28 mouse cellular contexts compared by ENCODE assay signal in genomic region chr11:42581753-42582152, GRCm38 (mm10).
"Had no signal": no experiment of that assay in that cellular context is flagged by ENCODE, and none has a peak within 500 bp of the region (broad histone marks: within the 10 kb centered on the region; RNA-seq: fewer than 3 reads in every experiment).

No protein-coding gene starts in this region.

- H3K4me2 ChIP-seq: heart, embryonic 11.5 days; heart, embryonic 13.5 days; heart, embryonic 15.5 days; hindbrain, embryonic 13.5 days; hindbrain, embryonic 15.5 days; kidney, embryonic 15.5 days; limb, embryonic 12.5 days; liver, embryonic 11.5 days; liver, embryonic 13.5 days; liver, embryonic 15.5 days had no signal

- ATAC-seq: hindbrain, postnatal 0 days; intestine, embryonic 16.5 days had no signal

- H3K27ac ChIP-seq: heart, adult 2 months; heart, embryonic 13.5 days; heart, embryonic 15.5 days; hindbrain, embryonic 13.5 days; hindbrain, embryonic 15.5 days; hindbrain, postnatal 0 days; kidney, embryonic 15.5 days; kidney, postnatal 0 days; limb, embryonic 10.5 days; limb, embryonic 12.5 days; liver, embryonic 13.5 days; liver, embryonic 15.5 days had no signal

- DNase-seq: gastrocnemius, postnatal 14 days; gastrocnemius, postnatal 36 days; heart, adult 2 months; heart, postnatal 14 days; heart, postnatal 36 days; kidney, adult 11 months; kidney, adult 2 months; kidney, adult 9 months; kidney, postnatal 14 days; kidney, postnatal 36 days; layer of hippocampus, adult 9-11 months; layer of hippocampus, postnatal 36 days; liver; liver, embryonic 13.5 days had no signal

- H3K4me3 ChIP-seq: heart, adult 2 months; heart, embryonic 13.5 days; heart, embryonic 15.5 days; hindbrain, embryonic 13.5 days; hindbrain, embryonic 15.5 days; kidney, embryonic 15.5 days; left cerebral cortex, adult 2 months; limb, embryonic 10.5 days; limb, embryonic 12.5 days; liver, embryonic 13.5 days; liver, embryonic 15.5 days had no signal

- H3K27me3 ChIP-seq: heart, embryonic 13.5 days; heart, embryonic 15.5 days; hindbrain, embryonic 13.5 days; hindbrain, embryonic 15.5 days; kidney, embryonic 15.5 days; limb, embryonic 12.5 days; liver, embryonic 13.5 days; liver, embryonic 15.5 days had no signal

- H3K4me1 ChIP-seq: heart, embryonic 13.5 days; heart, embryonic 15.5 days; hindbrain, embryonic 13.5 days; hindbrain, embryonic 15.5 days; kidney, embryonic 15.5 days; limb, embryonic 10.5 days; limb, embryonic 12.5 days; liver, embryonic 13.5 days; liver, embryonic 15.5 days had no signal

- H3K9me3 ChIP-seq: heart, embryonic 13.5 days; heart, embryonic 15.5 days; hindbrain, embryonic 13.5 days; hindbrain, embryonic 15.5 days; kidney, embryonic 15.5 days; limb, embryonic 10.5 days; limb, embryonic 12.5 days; liver, embryonic 13.5 days; liver, embryonic 15.5 days had no signal

- H3K9ac ChIP-seq: heart, embryonic 13.5 days; heart, embryonic 15.5 days; hindbrain, embryonic 13.5 days; hindbrain, embryonic 15.5 days; kidney, embryonic 15.5 days; limb, embryonic 12.5 days; liver, embryonic 13.5 days; liver, embryonic 15.5 days had no signal

- H3K36me3 ChIP-seq: heart, embryonic 13.5 days; heart, embryonic 15.5 days; hindbrain, embryonic 13.5 days; hindbrain, embryonic 15.5 days; kidney, embryonic 15.5 days; limb, embryonic 10.5 days; limb, embryonic 12.5 days; liver, embryonic 13.5 days; liver, embryonic 15.5 days had no signal
